Mouse (Mus musculus) small intestine, adult 2 months (tissue): ENCODE data around the gene Tnfrsf12a.

Experiments
- CTCF ChIP-seq: fragments of 200-500 bp; IDR thresholded peaks from 2 replicates; pipeline ENCODE4 v1.5.1; 2012; ENCODE audit warnings: low read depth, mild to moderate bottlenecking, control low read depth, inconsistent platforms, low read length, moderate library complexity, mixed read lengths; ENCODE audit not compliant: insufficient replicate concordance, insufficient read length; ENCODE audit errors: extremely low read depth
- POLR2A ChIP-seq: fragments of 200-500 bp; IDR thresholded peaks from 2 replicates; pipeline ENCODE4 v1.6.1; 2012; ENCODE audit warnings: low read depth, mild to moderate bottlenecking, control low read depth, inconsistent platforms, low read length, moderate library complexity

- TF ChIP-seq CTCF (no peak), POLR2A (no peak)
Measured at GRCm38 (mm10) chr17:23719455-23719854, 42.2 kb upstream of the Tnfrsf12a start.
